Mouse (Mus musculus): ENCODE measurements around the gene Serpinf2.
"Not testable (repeated sequence)": the region's sequence is repeated elsewhere in the genome, so short reads cannot be mapped to it uniquely, and the experiment has no call there.

Serpinf2 gene

DNA sequence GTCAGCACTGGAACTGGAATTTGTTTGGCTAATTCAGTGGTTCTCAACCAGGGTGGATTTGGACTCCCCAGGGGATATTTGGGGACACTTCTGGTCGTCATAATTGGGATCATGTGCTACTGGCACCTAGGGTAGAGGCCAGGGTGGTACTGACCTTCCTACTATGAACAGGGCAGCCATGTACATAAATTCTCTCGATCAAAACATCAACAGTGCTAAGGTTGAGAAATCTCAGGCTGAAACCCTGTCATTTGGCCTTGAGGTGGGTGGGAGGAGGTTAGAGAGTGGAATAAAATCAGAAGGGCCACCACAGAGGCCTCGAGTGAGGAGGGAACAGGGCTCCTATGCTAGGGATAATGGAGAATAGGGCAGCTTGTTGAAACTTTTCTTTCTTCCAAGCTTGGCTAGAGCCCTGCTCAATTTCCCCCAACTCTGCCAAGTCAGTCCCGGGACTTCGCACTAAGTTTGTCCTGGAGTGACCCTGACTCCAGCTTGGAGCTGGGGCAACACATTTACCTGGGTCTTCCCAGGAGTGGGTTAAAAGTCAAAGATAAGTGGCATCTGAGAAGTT lies 19.8 kb upstream of the Serpinf2 start:
- no peak for DNase-seq (ENCODE audit: low spot score in 2 of 2)

- DNase-seq (ENCODE audit: low spot score in 2 of 2): no peak
Measured at GRCm38 (mm10) chr11:75458628-75459041, 19.2 kb upstream of the Serpinf2 start.

- DNase-seq (ENCODE audit: low spot score in 2 of 2): no peak
Measured at GRCm38 (mm10) chr11:75458169-75458568, 18.8 kb upstream of the Serpinf2 start.

DNA sequence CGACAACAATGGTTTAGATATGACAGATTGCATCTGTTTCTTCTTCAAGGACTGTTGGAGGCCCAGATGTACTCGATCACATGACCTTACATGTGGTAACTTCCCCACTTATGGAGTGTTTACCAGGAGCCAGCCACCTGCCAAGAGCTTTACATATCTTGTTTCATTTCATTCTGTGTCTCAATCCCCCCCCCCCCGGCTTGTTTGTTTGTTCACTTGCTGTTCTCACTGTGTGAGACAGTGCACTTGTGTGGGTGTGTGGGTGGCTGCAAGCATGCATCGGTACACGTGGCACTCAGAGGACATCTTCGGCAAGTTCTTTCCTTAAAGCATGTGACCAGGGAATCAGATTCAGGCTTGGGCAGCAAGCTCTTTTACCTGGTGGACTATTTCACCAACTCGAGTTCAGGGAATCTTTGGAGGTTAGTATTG lies 17.1 kb upstream of the Serpinf2 start:
- no peak for DNase-seq (ENCODE audit: low spot score in 2 of 2)

GRCm38 (mm10) chr11:75455971-75456370 lies 16.6 kb upstream of the Serpinf2 start:
- DNase-seq (ENCODE audit: low spot score in 2 of 2): not testable (repeated sequence)

DNA sequence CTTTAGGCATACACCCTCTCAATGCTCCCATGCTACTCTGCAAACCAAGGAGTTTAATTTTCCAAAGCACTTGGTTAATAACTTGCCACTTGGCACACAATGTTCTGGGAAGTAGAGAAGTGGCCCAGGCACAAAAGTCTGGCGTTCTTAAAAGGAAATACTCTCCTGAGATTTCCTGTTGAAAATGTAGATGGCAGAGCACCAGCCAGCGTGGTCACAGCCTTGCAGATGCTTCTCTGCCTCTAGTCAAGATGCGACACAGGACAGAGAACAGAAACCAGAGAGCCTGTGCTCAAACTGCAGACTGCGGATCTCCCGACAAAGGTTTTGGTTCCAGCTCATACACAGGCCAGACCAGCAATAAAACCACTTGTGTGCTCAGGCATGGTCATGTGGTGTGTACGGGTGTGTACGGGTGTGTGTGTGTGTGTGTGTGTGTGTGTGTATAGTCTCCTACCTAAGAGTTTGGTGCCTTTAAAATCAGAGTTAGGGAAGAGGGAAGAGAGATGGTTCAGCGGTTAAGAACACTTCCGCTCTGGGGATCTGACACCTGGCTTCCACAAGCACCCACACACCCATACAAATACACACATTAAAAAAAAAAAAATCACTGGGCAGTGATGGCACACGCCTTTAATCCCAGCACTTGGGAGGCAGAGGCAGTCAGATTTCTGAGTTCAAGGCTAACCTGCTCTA lies 15.8 kb upstream of the Serpinf2 start:
- DNase-seq (ENCODE audit: low spot score in 2 of 2): no peak

GRCm38 (mm10) chr11:75453991-75454930 lies 14.9 kb upstream of the Serpinf2 start, which contains the start of gene Wdr81:
Gene Wdr81, minus strand, starts transcription at chr11:75454717.
- peak in 1 of 2 experiments; percentile 88 for DNase-seq (ENCODE audit: low spot score in 2 of 2)

- no peak for DNase-seq (ENCODE audit: low spot score in 2 of 2)
Measured at GRCm38 (mm10) chr11:75452812-75453557, 13.6 kb upstream of the Serpinf2 start.

DNA sequence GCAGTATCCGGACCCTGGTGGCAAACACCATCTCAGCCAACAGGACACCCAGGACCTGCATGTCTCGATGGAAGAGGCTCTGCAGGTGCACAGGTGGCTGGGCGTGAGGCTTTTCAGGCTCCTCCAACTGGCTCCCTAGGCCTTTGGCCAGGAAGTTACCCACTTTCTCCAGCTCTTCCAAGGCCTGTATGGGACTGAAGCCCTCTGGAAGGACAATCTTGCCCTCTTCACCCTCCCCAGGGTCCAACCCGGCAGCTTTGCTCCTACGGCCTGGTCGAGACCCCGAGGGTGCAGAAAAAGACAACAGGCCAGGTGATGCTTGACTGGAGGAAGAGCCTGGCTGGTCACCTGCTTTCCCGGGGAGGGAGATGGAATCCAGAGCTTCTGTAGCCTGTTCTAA lies 12.7 kb upstream of the Serpinf2 start:
- no peak for DNase-seq (ENCODE audit: low spot score in 2 of 2)

- DNase-seq (ENCODE audit: low spot score in 2 of 2): no peak
Measured at GRCm38 (mm10) chr11:75450936-75451335, 11.5 kb upstream of the Serpinf2 start.

DNA sequence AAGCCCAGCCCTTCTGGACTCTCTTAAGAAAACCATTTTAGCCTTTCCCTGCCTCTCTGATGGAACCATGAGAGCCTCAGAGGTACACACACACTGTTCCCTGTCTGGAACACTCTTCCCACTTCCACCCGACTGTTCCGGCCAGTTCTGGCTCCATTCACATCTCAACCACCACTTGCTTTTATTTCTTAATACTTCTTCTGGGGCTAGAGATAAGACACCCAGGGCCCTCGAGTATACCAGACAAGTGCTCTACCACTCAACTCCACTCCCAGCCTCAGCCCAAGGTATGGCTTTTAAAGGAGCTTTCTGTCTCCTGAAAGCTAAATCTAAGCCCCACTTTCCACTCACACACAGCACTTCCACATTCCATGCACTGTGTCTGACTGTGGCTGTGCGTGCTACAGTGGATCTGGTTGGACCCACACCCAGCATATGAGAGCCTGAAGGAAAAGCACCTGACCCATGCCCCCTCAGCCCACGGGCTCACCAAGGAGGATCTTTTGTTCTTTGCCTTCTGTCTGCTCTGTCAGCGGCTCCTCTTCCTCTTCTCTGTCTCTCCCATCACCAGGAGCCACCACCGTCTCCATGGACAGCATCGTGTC lies 11.0 kb upstream of the Serpinf2 start:
- no peak for DNase-seq (ENCODE audit: low spot score in 2 of 2)

DNA sequence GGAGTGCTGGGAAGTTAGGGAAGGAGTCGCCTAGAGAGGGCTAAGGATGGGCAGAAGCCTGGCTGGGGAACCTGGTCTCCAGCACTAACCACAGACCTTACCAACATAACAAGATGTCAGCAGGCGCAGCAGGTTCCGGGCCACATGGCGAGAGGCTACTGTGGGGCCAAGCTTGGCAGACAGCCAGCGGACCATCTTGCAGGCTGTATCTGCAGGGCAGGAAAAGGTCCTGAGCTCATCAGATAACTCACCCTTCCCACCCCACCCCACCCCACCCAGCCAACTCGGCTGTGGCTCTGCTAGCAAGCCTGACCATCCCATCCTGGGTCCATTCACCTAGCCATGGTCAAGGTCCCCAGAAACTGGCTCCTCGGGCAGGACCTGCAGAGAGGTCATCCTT lies 10.3 kb upstream of the Serpinf2 start:
- DNase-seq (ENCODE audit: low spot score in 2 of 2): no peak

DNA sequence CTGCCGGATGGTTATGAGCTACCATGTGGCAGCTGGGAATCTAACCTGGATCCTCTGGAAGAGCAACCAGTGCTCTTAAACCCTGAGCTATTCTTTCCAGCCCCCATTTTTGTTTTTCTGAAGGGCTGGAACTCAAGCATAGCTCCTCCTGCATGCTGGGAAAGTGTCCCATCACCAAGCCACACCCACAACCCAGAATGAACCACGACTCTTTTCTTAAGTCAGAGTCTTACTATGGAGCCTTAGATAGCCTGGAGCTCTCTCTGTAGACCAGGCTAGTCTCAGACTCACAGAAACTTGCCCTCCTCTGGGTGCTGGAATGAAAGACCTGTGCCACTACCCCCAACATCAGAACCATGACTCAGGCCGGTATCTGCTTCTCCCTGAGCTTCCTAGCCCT lies 9.2 kb upstream of the Serpinf2 start:
- no peak for DNase-seq (ENCODE audit: low spot score in 2 of 2)

DNA sequence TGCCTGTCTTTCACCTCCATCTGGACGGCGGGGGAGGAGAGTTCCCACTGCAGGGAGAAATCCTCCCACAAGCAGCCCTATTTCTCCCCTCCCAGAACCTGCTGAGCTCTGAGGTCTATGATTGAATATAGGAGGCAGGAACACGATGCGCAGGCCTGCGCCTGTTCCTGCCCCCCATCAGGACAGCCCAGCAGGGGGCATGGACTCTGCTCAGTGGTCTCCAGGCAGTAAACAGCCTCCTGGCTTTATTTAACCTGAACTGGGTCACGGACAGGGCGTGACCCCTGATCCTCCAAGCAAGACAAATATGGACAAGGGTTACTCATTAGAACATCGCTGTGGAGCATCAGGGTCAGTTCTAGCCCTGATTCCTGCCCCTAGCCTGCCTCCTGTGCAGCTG lies 4.3 kb upstream of the Serpinf2 start:
- no peak for DNase-seq (ENCODE audit: low spot score in 2 of 2)

DNA sequence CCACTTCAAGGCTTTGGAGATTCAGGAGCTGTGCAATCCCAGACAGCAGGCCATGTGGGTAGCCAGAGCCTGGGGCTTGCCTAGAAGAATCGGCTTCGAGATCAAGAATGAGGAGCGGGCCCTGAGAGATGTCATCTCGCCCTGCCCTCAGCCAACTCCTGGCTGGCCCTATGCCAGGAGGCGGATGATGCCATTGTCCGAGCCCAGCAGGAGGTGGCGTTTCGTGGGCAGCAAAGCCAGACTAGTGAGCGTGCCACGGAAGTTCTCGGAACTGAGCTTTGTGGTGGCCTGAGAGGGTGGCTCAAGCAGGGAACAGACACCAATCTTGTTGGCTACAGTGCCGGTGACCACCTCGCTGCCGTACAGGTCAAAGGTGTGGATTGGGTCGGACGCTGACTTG lies 2.2 kb upstream of the Serpinf2 start:
- no peak for DNase-seq (ENCODE audit: low spot score in 2 of 2)

GRCm38 (mm10) chr11:75441034-75441433 lies 1.6 kb upstream of the Serpinf2 start:
- no peak for DNase-seq (ENCODE audit: low spot score in 2 of 2)

- DNase-seq (ENCODE audit: low spot score in 2 of 2): no peak
Measured at GRCm38 (mm10) chr11:75439951-75440350, 560 bp upstream of the Serpinf2 start.

GRCm38 (mm10) chr11:75438804-75439203 lies 587 bp downstream of the Serpinf2 start:
- no peak for DNase-seq (ENCODE audit: low spot score in 2 of 2)

DNA sequence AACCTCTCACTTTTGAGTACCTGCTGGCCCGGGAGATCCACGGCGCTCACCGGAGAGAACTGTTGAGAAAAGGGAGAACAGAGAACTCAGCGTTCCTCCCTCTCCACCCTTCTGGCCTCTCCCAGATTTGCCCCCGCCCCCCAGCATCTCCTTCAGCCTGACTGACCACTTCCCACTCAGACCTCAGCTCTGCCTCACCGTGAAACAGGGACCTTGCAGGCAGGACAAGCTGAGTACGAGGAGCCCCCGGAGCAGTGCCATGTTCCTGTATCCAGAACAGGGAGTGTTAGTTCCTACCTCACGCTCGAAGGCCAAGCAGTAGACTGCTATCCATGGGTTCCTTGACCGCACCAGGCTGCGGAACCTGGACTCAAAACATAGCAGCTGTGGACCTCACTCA lies 1.2 kb downstream of the Serpinf2 start:
- DNase-seq (ENCODE audit: low spot score in 2 of 2): no peak

DNA sequence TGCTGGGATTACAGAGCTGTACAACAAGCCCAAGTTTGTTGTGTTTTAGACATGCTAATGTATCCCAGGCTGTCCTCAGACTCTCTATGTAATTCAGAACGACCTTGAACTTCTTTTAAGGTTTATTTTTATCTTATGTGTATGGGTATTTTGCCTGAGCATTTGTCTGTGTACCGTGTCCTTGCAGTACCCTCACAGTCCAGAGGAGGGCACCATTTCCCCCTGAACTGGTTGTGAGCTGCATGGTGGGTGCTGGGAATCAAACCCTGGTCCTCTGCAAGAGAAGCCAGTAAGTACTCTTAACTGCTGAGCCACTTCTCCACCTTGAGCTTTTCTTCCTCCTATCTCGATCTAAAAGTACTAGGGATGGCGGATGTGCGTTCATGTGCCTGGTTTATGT lies 5.3 kb downstream of the Serpinf2 start:
- no peak for DNase-seq (ENCODE audit: low spot score in 2 of 2)

DNA sequence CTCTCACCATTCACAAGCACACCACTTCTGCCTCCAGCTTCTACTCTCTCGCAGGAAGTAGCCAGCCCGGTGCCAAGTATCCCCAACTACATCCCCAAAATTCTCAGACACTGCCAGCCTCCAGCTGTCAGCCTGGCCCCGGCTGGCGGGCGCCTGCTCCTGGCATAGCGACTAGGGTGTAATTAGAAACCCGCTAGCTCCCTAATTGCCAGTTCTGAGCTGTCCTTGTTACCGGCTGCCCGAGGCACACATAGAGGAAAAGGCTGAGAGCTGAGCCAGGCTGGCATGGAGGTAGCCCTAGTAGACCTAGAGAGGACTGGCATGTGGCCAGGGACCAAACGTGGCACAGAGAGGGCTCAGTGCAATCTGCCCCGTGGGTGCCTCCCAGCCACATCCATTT lies 8.1 kb downstream of the Serpinf2 start:
- DNase-seq (ENCODE audit: low spot score in 2 of 2): peak; percentile 65 to 69
